Mouse (Mus musculus) adrenal gland, postnatal 4 days (tissue): ENCODE data around the gene Gng10. TPM values are rescaled to one million over a fixed set of nuclear protein-coding genes. Genes with fewer than 3 reads are reported as not detected.
A peak's percentile ranks its signal among the peaks of the same experiment; 100 is the strongest.

Experiments
- DNase-seq, 2 experiments: peaks; one replicate each; pipeline ENCODE4 v3.0.0; 2021 to 2022; ENCODE audit warnings: low spot score in 2 of 2, mixed read lengths in 2 of 2
- long read RNA-seq, 2 experiments: library from polyadenylated mRNA; stranded (forward); transcript quantifications; one replicate each; pipeline ENCODE4 v2.0.0; 2021
- total RNA-seq, 2 experiments: library from RNA; stranded (reverse); gene quantifications; 2 replicates each; pipeline ENCODE4 v1.2.3; 2021

Gene Gng10
- 10 to 100 TPM; 48.1 to 55.9 TPM for total RNA-seq
- long read RNA-seq, experiment 1, transcript Gng10-201 (3 exons, 1,192 nt), result major isoform, 49 of 50 reads
- long read RNA-seq, experiment 1, partial matches to known transcripts, result 0 of 50 reads
- long read RNA-seq, experiment 1, other reads (novel, unspliced or antisense), result 1 of 50 reads
- long read RNA-seq, experiment 2, transcript Gng10-201 (3 exons, 1,192 nt), result major isoform, 49 of 56 reads
- long read RNA-seq, experiment 2, partial matches to known transcripts, result 4 of 56 reads
- long read RNA-seq, experiment 2, other reads (novel, unspliced or antisense), result 3 of 56 reads

- peak; percentile 24 to 48 for DNase-seq
Observed at GRCm38 (mm10) chr4:59034918-59035785, at the start of gene Gng10. Gng10 (plus strand) TSS chr4:59035088.

GRCm38 (mm10) chr4:58985157-58985648, 49.7 kb upstream of the Gng10 start:
- peak; percentile 68 to 70 for DNase-seq

GRCm38 (mm10) chr4:58986540-58987190, 48.2 kb upstream of the Gng10 start, which contains the start of gene Ptgr1:
Ptgr1 (minus strand) TSS chr4:58987119.
- DNase-seq, result peak; percentile 62 to 77

- DNase-seq, result no peak
Observed at GRCm38 (mm10) chr4:58989303-58989898, 45.5 kb upstream of the Gng10 start.

GRCm38 (mm10) chr4:58990609-58991434, 44.1 kb upstream of the Gng10 start:
- no peak for DNase-seq

GRCm38 (mm10) chr4:58992195-58992594, 42.7 kb upstream of the Gng10 start:
- no peak for DNase-seq

- DNase-seq, result no peak
Observed at GRCm38 (mm10) chr4:58994762-58995161, 40.1 kb upstream of the Gng10 start, which contains the start of gene Dnajc25. Dnajc25 (plus strand) TSS chr4:58995062.

- no peak for DNase-seq
Observed at GRCm38 (mm10) chr4:58995251-58995693, 39.6 kb upstream of the Gng10 start.

- DNase-seq, result no peak
Observed at GRCm38 (mm10) chr4:58997081-58997480, 37.8 kb upstream of the Gng10 start.

- DNase-seq, result no peak
Observed at GRCm38 (mm10) chr4:58998688-58999087, 36.2 kb upstream of the Gng10 start.

- DNase-seq, result peak; percentile 33 to 52
Observed at GRCm38 (mm10) chr4:58999686-59000085, 35.2 kb upstream of the Gng10 start.

- no peak for DNase-seq
Observed at GRCm38 (mm10) chr4:59000614-59001013, 34.3 kb upstream of the Gng10 start.

- DNase-seq, result peak; percentile 76 to 85
Observed at GRCm38 (mm10) chr4:59002948-59003805, 31.7 kb upstream of the Gng10 start, which contains the start of gene Gm20503. Gm20503 (plus strand) TSS chr4:59003210.

- no peak for DNase-seq
Observed at GRCm38 (mm10) chr4:59003806-59004200, 31.1 kb upstream of the Gng10 start.

- no peak for DNase-seq
Observed at GRCm38 (mm10) chr4:59006211-59006610, 28.7 kb upstream of the Gng10 start.

GRCm38 (mm10) chr4:59007016-59007415, 27.9 kb upstream of the Gng10 start:
- DNase-seq, result no peak

GRCm38 (mm10) chr4:59007974-59008373, 26.9 kb upstream of the Gng10 start:
- DNase-seq, result no peak

- no peak for DNase-seq
Observed at GRCm38 (mm10) chr4:59009186-59009585, 25.7 kb upstream of the Gng10 start.

- DNase-seq, result no peak
Observed at GRCm38 (mm10) chr4:59009696-59010095, 25.2 kb upstream of the Gng10 start.
